Mouse (Mus musculus): ENCODE data around the gene Gm21992. TPM values are rescaled to one million over a fixed set of nuclear protein-coding genes. Genes with fewer than 3 reads are reported as not detected.

Gene Gm21992
- polyA plus RNA-seq, 1 experiment: 9.0 TPM

- H3K27ac ChIP-seq (ENCODE audit: insufficient read depth, low read depth, low read length): no peak overlapping the region
- no peak overlapping the region for H3K4me3 ChIP-seq (ENCODE audit: insufficient read depth, low read length)
- TF ChIP-seq POLR2A (IDR thresholded peaks at IDR 0.05; ENCODE audit: borderline replicate concordance, low read depth, low read length) (no peak), CTCF (IDR thresholded peaks at IDR 0.05; ENCODE audit: low read depth, low read length) (no peak)
- peaks cover 10% of the 10 kb centered on the region for H3K4me1 ChIP-seq (ENCODE audit: control insufficient read depth, insufficient read depth, low read length)
Observed at GRCm38 (mm10) chr19:4842611-4843010, 31.2 kb upstream of the Gm21992 start.

- H3K4me3 ChIP-seq (ENCODE audit: insufficient read depth, low read length): no peak overlapping the region
- H3K27ac ChIP-seq (ENCODE audit: insufficient read depth, low read depth, low read length): no peak overlapping the region
- no peak for TF ChIP-seq CTCF (IDR thresholded peaks at IDR 0.05; ENCODE audit: low read depth, low read length)
- TF ChIP-seq POLR2A (IDR thresholded peaks at IDR 0.05; ENCODE audit: borderline replicate concordance, low read depth, low read length): no peak
- peaks cover 15% of the 10 kb centered on the region for H3K4me1 ChIP-seq (ENCODE audit: control insufficient read depth, insufficient read depth, low read length)
Observed at GRCm38 (mm10) chr19:4840848-4841247, 29.4 kb upstream of the Gm21992 start.

DNA sequence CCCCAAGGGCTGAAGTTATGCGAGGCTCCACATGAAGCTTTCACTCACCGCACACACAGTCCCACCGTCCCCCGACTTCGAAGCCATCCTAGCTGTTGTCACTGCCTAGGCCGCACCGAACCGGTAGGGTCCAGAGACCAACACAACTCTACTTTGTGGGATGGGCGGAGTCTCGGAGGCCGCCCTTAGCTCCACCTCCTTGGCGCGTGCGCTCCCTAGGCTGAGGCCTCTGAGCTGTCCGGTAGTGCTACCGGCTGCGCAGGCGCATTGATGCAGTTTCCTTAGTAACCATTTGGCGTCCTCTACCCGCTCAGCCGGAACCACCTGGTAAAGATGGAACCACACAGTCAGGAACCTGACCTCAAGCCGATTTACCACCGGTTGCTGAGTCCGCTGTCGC, 27.7 kb upstream of the Gm21992 start, which contains the start of the genes Ccs and Ccdc87:
Ccs (minus strand) TSS at position 184 of the 400 bp plus-strand sequence.
Ccdc87 (plus strand) TSS at position 218 of the 400 bp plus-strand sequence.
- TF ChIP-seq CTCF (IDR thresholded peaks at IDR 0.05; ENCODE audit: low read depth, low read length) (no peak), POLR2A (IDR thresholded peaks at IDR 0.05; ENCODE audit: borderline replicate concordance, low read depth, low read length) (no peak)
- Histone ChIP-seq H3K4me1 (ENCODE audit: control insufficient read depth, insufficient read depth, low read length) (peaks cover 15% of the 10 kb centered on the region), H3K27ac (ENCODE audit: insufficient read depth, low read depth, low read length) (no peak within 1 kb of the TSS), H3K4me3 (ENCODE audit: insufficient read depth, low read length) (peak within 1 kb of the TSS; percentile 67)

DNA sequence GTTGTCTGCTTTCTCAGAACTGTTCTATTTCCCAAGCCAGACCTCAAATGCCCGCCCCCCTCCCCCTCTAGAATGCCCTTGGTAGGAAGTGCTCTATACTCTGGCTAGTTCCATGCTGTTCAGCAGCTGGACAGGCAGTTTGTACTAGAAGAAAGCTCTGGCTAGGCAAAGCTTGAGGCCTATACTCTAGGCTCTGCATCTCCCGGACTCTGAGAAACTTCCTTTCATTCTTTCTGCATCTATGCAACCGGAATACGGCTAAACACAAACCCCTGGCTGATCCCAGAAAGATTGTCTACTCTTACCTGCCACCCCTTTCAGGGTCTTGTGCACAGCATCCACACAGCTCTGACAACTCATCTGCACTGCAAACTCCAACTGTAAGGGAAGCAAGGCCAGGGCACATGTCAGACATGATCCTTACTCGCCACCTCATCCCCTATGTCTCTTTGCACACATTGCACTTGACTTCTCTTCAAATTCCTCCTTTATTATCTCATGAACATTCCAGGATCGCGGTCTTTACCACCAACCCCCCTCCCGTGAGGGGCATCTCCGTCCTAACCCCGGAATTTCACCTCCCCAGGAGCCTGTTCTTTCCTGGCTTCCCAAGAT, 27.2 kb upstream of the Gm21992 start:
- H3K4me3 ChIP-seq (ENCODE audit: insufficient read depth, low read length): peak overlapping the region; percentile 67
- H3K27ac ChIP-seq (ENCODE audit: insufficient read depth, low read depth, low read length): no peak overlapping the region
- TF ChIP-seq CTCF (IDR thresholded peaks at IDR 0.05; ENCODE audit: low read depth, low read length): no peak
- no peak for TF ChIP-seq POLR2A (IDR thresholded peaks at IDR 0.05; ENCODE audit: borderline replicate concordance, low read depth, low read length)
- H3K4me1 ChIP-seq (ENCODE audit: control insufficient read depth, insufficient read depth, low read length): peaks cover 15% of the 10 kb centered on the region

GRCm38 (mm10) chr19:4837049-4837448, 25.6 kb upstream of the Gm21992 start:
- Histone ChIP-seq H3K27ac (ENCODE audit: insufficient read depth, low read depth, low read length) (no peak overlapping the region), H3K4me3 (ENCODE audit: insufficient read depth, low read length) (no peak overlapping the region), H3K4me1 (ENCODE audit: control insufficient read depth, insufficient read depth, low read length) (peaks cover 15% of the 10 kb centered on the region)
- no peak for TF ChIP-seq POLR2A (IDR thresholded peaks at IDR 0.05; ENCODE audit: borderline replicate concordance, low read depth, low read length)
- no peak for TF ChIP-seq CTCF (IDR thresholded peaks at IDR 0.05; ENCODE audit: low read depth, low read length)

DNA sequence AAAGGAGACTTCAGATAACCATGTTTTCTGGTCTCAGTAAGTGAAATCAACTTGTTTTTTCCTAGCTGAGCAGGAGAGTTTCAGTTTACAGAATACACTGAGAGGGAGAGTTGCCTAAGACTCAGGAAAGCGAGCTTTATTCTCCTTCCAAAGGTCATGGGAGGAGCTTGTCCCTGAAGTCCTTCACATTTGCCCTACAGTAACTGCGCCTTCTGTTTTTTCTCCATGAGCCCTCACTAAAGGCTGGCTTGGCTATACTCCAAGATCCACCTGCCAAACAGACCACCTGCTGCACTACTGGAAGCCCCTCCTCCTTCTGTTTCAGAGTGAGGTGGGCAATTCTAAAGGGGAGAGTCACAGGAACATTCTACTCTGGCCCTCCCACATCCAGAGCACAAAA, 24.7 kb upstream of the Gm21992 start:
- no peak overlapping the region for H3K4me3 ChIP-seq (ENCODE audit: insufficient read depth, low read length)
- H3K27ac ChIP-seq (ENCODE audit: insufficient read depth, low read depth, low read length): no peak overlapping the region
- TF ChIP-seq POLR2A (IDR thresholded peaks at IDR 0.05; ENCODE audit: borderline replicate concordance, low read depth, low read length) (no peak), CTCF (IDR thresholded peaks at IDR 0.05; ENCODE audit: low read depth, low read length) (no peak)
- H3K4me1 ChIP-seq (ENCODE audit: control insufficient read depth, insufficient read depth, low read length): peaks cover 15% of the 10 kb centered on the region

GRCm38 (mm10) chr19:4833977-4834376, 22.6 kb upstream of the Gm21992 start:
- TF ChIP-seq POLR2A (IDR thresholded peaks at IDR 0.05; ENCODE audit: borderline replicate concordance, low read depth, low read length): no peak
- TF ChIP-seq CTCF (IDR thresholded peaks at IDR 0.05; ENCODE audit: low read depth, low read length): no peak
- Histone ChIP-seq H3K27ac (ENCODE audit: insufficient read depth, low read depth, low read length) (no peak overlapping the region), H3K4me3 (ENCODE audit: insufficient read depth, low read length) (no peak overlapping the region), H3K4me1 (ENCODE audit: control insufficient read depth, insufficient read depth, low read length) (peaks cover 12% of the 10 kb centered on the region)

- Histone ChIP-seq H3K4me3 (ENCODE audit: insufficient read depth, low read length) (no peak overlapping the region), H3K4me1 (ENCODE audit: control insufficient read depth, insufficient read depth, low read length) (no peaks in the 10 kb centered on the region), H3K27ac (ENCODE audit: insufficient read depth, low read depth, low read length) (no peak overlapping the region)
- TF ChIP-seq POLR2A (IDR thresholded peaks at IDR 0.05; ENCODE audit: borderline replicate concordance, low read depth, low read length) (no peak), CTCF (IDR thresholded peaks at IDR 0.05; ENCODE audit: low read depth, low read length) (no peak)
Observed at GRCm38 (mm10) chr19:4829156-4829555, 17.7 kb upstream of the Gm21992 start.

- Histone ChIP-seq H3K4me1 (ENCODE audit: control insufficient read depth, insufficient read depth, low read length) (no peaks in the 10 kb centered on the region), H3K4me3 (ENCODE audit: insufficient read depth, low read length) (no peak overlapping the region), H3K27ac (ENCODE audit: insufficient read depth, low read depth, low read length) (no peak overlapping the region)
- TF ChIP-seq POLR2A (IDR thresholded peaks at IDR 0.05; ENCODE audit: borderline replicate concordance, low read depth, low read length): no peak
- no peak for TF ChIP-seq CTCF (IDR thresholded peaks at IDR 0.05; ENCODE audit: low read depth, low read length)
Observed at GRCm38 (mm10) chr19:4828444-4829114, 17.2 kb upstream of the Gm21992 start.

GRCm38 (mm10) chr19:4820678-4821303, 9.4 kb upstream of the Gm21992 start:
- no peak for TF ChIP-seq CTCF (IDR thresholded peaks at IDR 0.05; ENCODE audit: low read depth, low read length)
- TF ChIP-seq POLR2A (IDR thresholded peaks at IDR 0.05; ENCODE audit: borderline replicate concordance, low read depth, low read length): no peak
- Histone ChIP-seq H3K4me3 (ENCODE audit: insufficient read depth, low read length) (no peak overlapping the region), H3K4me1 (ENCODE audit: control insufficient read depth, insufficient read depth, low read length) (no peaks in the 10 kb centered on the region), H3K27ac (ENCODE audit: insufficient read depth, low read depth, low read length) (no peak overlapping the region)
